Mouse (Mus musculus): ENCODE data around the gene Lekr1. TPM values are rescaled to one million over a fixed set of nuclear protein-coding genes. Genes with fewer than 3 reads are reported as not detected.

The Lekr1 gene
- polyA plus RNA-seq, 1 experiment = 0.39 TPM

GRCm38 (mm10) chr3:65658081-65658612 lies 7.9 kb upstream of the Lekr1 start:
- H3K27me3 ChIP-seq (ENCODE audit: control insufficient read depth, insufficient read depth, insufficient read length) = no peaks in the 10 kb centered on the region
- TF ChIP-seq CTCF (IDR thresholded peaks at IDR 0.05; ENCODE audit: control insufficient read depth, insufficient read depth, insufficient read length) = no peak
- TF ChIP-seq FOSL1 (IDR thresholded peaks at IDR 0.05; ENCODE audit: insufficient read depth, low read length, poor library complexity, severe bottlenecking) = no peak
- TF ChIP-seq MAX (IDR thresholded peaks at IDR 0.05) = no peak
- TF ChIP-seq MYOD1 (IDR thresholded peaks at IDR 0.05; ENCODE audit: control insufficient read depth, insufficient read length, low read depth) = no peak
- TF ChIP-seq MYOG (IDR thresholded peaks at IDR 0.05; ENCODE audit: control insufficient read depth, extremely low read depth, insufficient read length) = no peak
- no peak for TF ChIP-seq USF1 (IDR thresholded peaks at IDR 0.05; ENCODE audit: low read depth)
- no peak for TF ChIP-seq CEBPB (IDR thresholded peaks at IDR 0.05; ENCODE audit: low read depth)
- no peaks in the 10 kb centered on the region for H3K79me3 ChIP-seq (ENCODE audit: low read depth)
- H3K79me2 ChIP-seq (ENCODE audit: control insufficient read depth, insufficient read depth) = no peaks in the 10 kb centered on the region
- no peak overlapping the region for H3ac ChIP-seq (ENCODE audit: control insufficient read depth, insufficient read length, low read depth)
- no peaks in the 10 kb centered on the region for H3K36me3 ChIP-seq (ENCODE audit: control insufficient read depth, insufficient read depth)
- H3K4me3 ChIP-seq (ENCODE audit: insufficient read depth, poor library complexity, severe bottlenecking) = no peak overlapping the region

GRCm38 (mm10) chr3:65658721-65659619 lies 7.1 kb upstream of the Lekr1 start:
- TF ChIP-seq CTCF (IDR thresholded peaks at IDR 0.05; ENCODE audit: control insufficient read depth, insufficient read depth, insufficient read length) (no peak), MAX (IDR thresholded peaks at IDR 0.05) (peak; percentile 94), CEBPB (IDR thresholded peaks at IDR 0.05; ENCODE audit: low read depth) (no peak), USF1 (IDR thresholded peaks at IDR 0.05; ENCODE audit: low read depth) (no peak), MYOG (IDR thresholded peaks at IDR 0.05; ENCODE audit: control insufficient read depth, extremely low read depth, insufficient read length) (no peak)
- Histone ChIP-seq H3K79me2 (ENCODE audit: control insufficient read depth, insufficient read depth) (no peaks in the 10 kb centered on the region), H3K79me3 (ENCODE audit: low read depth) (no peaks in the 10 kb centered on the region), H3ac (ENCODE audit: control insufficient read depth, insufficient read length, low read depth) (peak overlapping the region; percentile 77), H3K27me3 (ENCODE audit: control insufficient read depth, insufficient read depth, insufficient read length) (no peaks in the 10 kb centered on the region), H3K4me3 (ENCODE audit: insufficient read depth, poor library complexity, severe bottlenecking) (peak overlapping the region; percentile 42), H3K36me3 (ENCODE audit: control insufficient read depth, insufficient read depth) (no peaks in the 10 kb centered on the region)

- Histone ChIP-seq H3K4me3 (ENCODE audit: insufficient read depth, poor library complexity, severe bottlenecking) (peak overlapping the region; percentile 42), H3K79me3 (ENCODE audit: low read depth) (no peaks in the 10 kb centered on the region), H3ac (ENCODE audit: control insufficient read depth, insufficient read length, low read depth) (peak overlapping the region; percentile 77), H3K36me3 (ENCODE audit: control insufficient read depth, insufficient read depth) (no peaks in the 10 kb centered on the region), H3K79me2 (ENCODE audit: control insufficient read depth, insufficient read depth) (no peaks in the 10 kb centered on the region), H3K27me3 (ENCODE audit: control insufficient read depth, insufficient read depth, insufficient read length) (no peaks in the 10 kb centered on the region)
- TF ChIP-seq MYOG (IDR thresholded peaks at IDR 0.05; ENCODE audit: control insufficient read depth, extremely low read depth, insufficient read length) (no peak), FOSL1 (IDR thresholded peaks at IDR 0.05; ENCODE audit: insufficient read depth, low read length, poor library complexity, severe bottlenecking) (no peak), CTCF (IDR thresholded peaks at IDR 0.05; ENCODE audit: control insufficient read depth, insufficient read depth, insufficient read length) (no peak), MYOD1 (IDR thresholded peaks at IDR 0.05; ENCODE audit: control insufficient read depth, insufficient read length, low read depth) (no peak), MAX (IDR thresholded peaks at IDR 0.05) (no peak), USF1 (IDR thresholded peaks at IDR 0.05; ENCODE audit: low read depth) (no peak), CEBPB (IDR thresholded peaks at IDR 0.05; ENCODE audit: low read depth) (no peak)
These were observed 6.5 kb upstream of the Lekr1 start for GRCm38 (mm10) chr3:65659620-65659932.

GRCm38 (mm10) chr3:65660336-65660735 lies 5.7 kb upstream of the Lekr1 start:
- H3ac ChIP-seq (ENCODE audit: control insufficient read depth, insufficient read length, low read depth) = no peak overlapping the region
- no peaks in the 10 kb centered on the region for H3K79me3 ChIP-seq (ENCODE audit: low read depth)
- TF ChIP-seq FOSL1 (IDR thresholded peaks at IDR 0.05; ENCODE audit: insufficient read depth, low read length, poor library complexity, severe bottlenecking) = no peak
- no peak for TF ChIP-seq CEBPB (IDR thresholded peaks at IDR 0.05; ENCODE audit: low read depth)
- TF ChIP-seq MAX (IDR thresholded peaks at IDR 0.05) = no peak
- no peak for TF ChIP-seq MYOG (IDR thresholded peaks at IDR 0.05; ENCODE audit: control insufficient read depth, extremely low read depth, insufficient read length)
- no peak for TF ChIP-seq MYOD1 (IDR thresholded peaks at IDR 0.05; ENCODE audit: control insufficient read depth, insufficient read length, low read depth)
- no peak for TF ChIP-seq CTCF (IDR thresholded peaks at IDR 0.05; ENCODE audit: control insufficient read depth, insufficient read depth, insufficient read length)
- TF ChIP-seq USF1 (IDR thresholded peaks at IDR 0.05; ENCODE audit: low read depth) = no peak
- H3K27me3 ChIP-seq (ENCODE audit: control insufficient read depth, insufficient read depth, insufficient read length) = no peaks in the 10 kb centered on the region
- H3K36me3 ChIP-seq (ENCODE audit: control insufficient read depth, insufficient read depth) = no peaks in the 10 kb centered on the region
- H3K4me3 ChIP-seq (ENCODE audit: insufficient read depth, poor library complexity, severe bottlenecking) = no peak overlapping the region
- no peaks in the 10 kb centered on the region for H3K79me2 ChIP-seq (ENCODE audit: control insufficient read depth, insufficient read depth)

DNA sequence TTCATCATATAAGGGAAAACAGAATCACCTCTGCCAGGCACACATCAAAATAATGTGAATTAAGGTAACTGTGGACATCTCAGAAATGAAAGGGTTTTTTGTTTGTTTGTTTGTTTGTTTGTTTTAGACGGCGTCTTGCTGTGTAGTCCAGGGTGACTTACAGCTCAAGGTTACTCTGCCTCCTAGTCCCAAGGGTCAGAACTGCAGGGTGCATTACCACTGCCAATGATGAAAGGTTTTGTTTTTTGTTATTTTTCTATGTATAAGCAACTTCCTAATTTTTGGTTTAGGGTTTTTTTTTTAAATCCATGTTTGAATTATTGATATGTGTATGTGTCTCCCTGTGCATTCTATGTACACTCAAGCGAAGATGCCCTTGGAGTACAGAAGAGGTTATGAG lies 4.3 kb upstream of the Lekr1 start:
- H3K79me2 ChIP-seq (ENCODE audit: control insufficient read depth, insufficient read depth) = no peaks in the 10 kb centered on the region
- no peaks in the 10 kb centered on the region for H3K79me3 ChIP-seq (ENCODE audit: low read depth)
- H3K27me3 ChIP-seq (ENCODE audit: control insufficient read depth, insufficient read depth, insufficient read length) = no peaks in the 10 kb centered on the region
- H3K4me3 ChIP-seq (ENCODE audit: insufficient read depth, poor library complexity, severe bottlenecking) = no peak overlapping the region
- TF ChIP-seq CTCF (IDR thresholded peaks at IDR 0.05; ENCODE audit: control insufficient read depth, insufficient read depth, insufficient read length) (no peak), CEBPB (IDR thresholded peaks at IDR 0.05; ENCODE audit: low read depth) (no peak), MYOD1 (IDR thresholded peaks at IDR 0.05; ENCODE audit: control insufficient read depth, insufficient read length, low read depth) (no peak), USF1 (IDR thresholded peaks at IDR 0.05; ENCODE audit: low read depth) (no peak), FOSL1 (IDR thresholded peaks at IDR 0.05; ENCODE audit: insufficient read depth, low read length, poor library complexity, severe bottlenecking) (no peak), MAX (IDR thresholded peaks at IDR 0.05) (no peak), MYOG (IDR thresholded peaks at IDR 0.05; ENCODE audit: control insufficient read depth, extremely low read depth, insufficient read length) (no peak)
- H3K36me3 ChIP-seq (ENCODE audit: control insufficient read depth, insufficient read depth) = no peaks in the 10 kb centered on the region
- no peak overlapping the region for H3ac ChIP-seq (ENCODE audit: control insufficient read depth, insufficient read length, low read depth)

Measured in C2C12 (cell line).